ENCODE assay signal across 8 mouse cellular contexts in the genomic region with DNA sequence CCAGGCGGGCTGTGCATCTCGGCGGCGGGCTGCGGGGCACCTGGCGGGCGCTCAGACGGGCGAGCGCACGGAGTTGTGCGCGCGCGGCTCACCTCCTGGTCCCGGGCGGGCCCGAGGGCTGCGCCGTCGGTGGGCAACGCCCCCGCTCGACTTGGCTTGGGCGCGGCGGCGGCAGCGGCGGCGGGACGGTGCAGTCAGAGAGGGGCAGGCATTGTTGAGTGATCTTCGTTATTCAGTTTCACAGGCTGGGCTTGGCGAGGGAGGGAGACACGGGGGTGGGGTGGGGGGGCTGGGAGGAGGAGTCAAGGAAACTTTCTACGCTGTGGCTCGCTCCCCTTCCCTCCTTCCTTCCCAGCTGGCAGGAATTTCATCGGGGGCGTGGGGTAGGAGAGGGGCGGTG. TPM values are rescaled to one million over a fixed set of nuclear protein-coding genes. Genes with fewer than 3 reads are reported as not detected.
A peak's percentile ranks its signal among the peaks of the same experiment; 100 is the strongest.
DNase-seq lines count a peak whose midpoint lies in the region; ATAC-seq and TF ChIP-seq lines count a peak whose summit lies in the region.

A gene (minus strand): TSS at position 153 of the 400 bp plus-strand sequence.

- H3K4me2 ChIP-seq in liver, embryonic 14.5 days (ENCODE audit: low read depth), result peak within 1 kb of the TSS; percentile 11; the same call in 1 of the 2 replicates
- H3K4me2 ChIP-seq in stomach, embryonic 16.5 days (ENCODE audit: low read depth, low read length), result peak within 1 kb of the TSS; percentile 67

- ATAC-seq in liver, embryonic 14.5 days (ENCODE audit: insufficient read depth), result no peak
- ATAC-seq in stomach, embryonic 16.5 days (ENCODE audit: insufficient read depth, low FRiP score), result peak; percentile 48; the same call in 1 of the 2 replicates

- no peak within 1 kb of the TSS for H3K27ac ChIP-seq in liver, embryonic 14.5 days
- H3K27ac ChIP-seq in stomach, embryonic 16.5 days (ENCODE audit: low read length), result no peak within 1 kb of the TSS

- no peaks in the 10 kb centered on the region for H3K36me3 ChIP-seq in liver, embryonic 14.5 days (replicated peaks; ENCODE audit: control insufficient read depth, insufficient read depth, low read depth)
- H3K36me3 ChIP-seq in stomach, embryonic 16.5 days (ENCODE audit: control insufficient read depth, insufficient read depth, low read length), result no peaks in the 10 kb centered on the region

- H3K4me1 ChIP-seq in liver, embryonic 14.5 days (replicated peaks; ENCODE audit: control insufficient read depth in 2 of 2, insufficient read depth in 2 of 2, low read length in 1 of 2), result no peaks in the 10 kb centered on the region
- H3K4me1 ChIP-seq in stomach, embryonic 16.5 days (ENCODE audit: control insufficient read depth, insufficient read depth, low read length), result peaks cover 6% of the 10 kb centered on the region

- H3K27me3 ChIP-seq in liver, embryonic 14.5 days (ENCODE audit: control insufficient read depth, insufficient read depth, low read length), result peaks cover 31% of the 10 kb centered on the region
- peaks cover 27% of the 10 kb centered on the region for H3K27me3 ChIP-seq in stomach, embryonic 16.5 days (ENCODE audit: control insufficient read depth, insufficient read depth, low read length)

- TF ChIP-seq EP300 in liver, embryonic 14.5 days (IDR thresholded peaks at IDR 0.05; ENCODE audit: low read depth), result no peak

- TF ChIP-seq CTCF in liver, embryonic 14.5 days (IDR thresholded peaks at IDR 0.05; ENCODE audit: low read depth), result no peak

- H3K4me3 ChIP-seq in liver, embryonic 14.5 days (ENCODE audit: insufficient read depth in 1 of 2, low read depth in 2 of 2, low read length in 2 of 2), result no peak within 1 kb of the TSS
- peak within 1 kb of the TSS; percentile 46 for H3K4me3 ChIP-seq in stomach, embryonic 16.5 days (replicated peaks; ENCODE audit: low read length)

- 1% methylated on average over 40 of the region's 40 CpGs for WGBS in liver, embryonic 14.5 days (ENCODE audit: insufficient replicate concordance)
- WGBS in stomach, embryonic 16.5 days, result under 1% methylated on average over 40 of the region's 40 CpGs

- no peak for DNase-seq in frontal cortex, adult 2 months (ENCODE audit: extremely low spot score in 1 of 2, low spot score in 1 of 2)
- DNase-seq in frontal cortex, postnatal 14 days (ENCODE audit: low spot score in 2 of 2), result no peak
- DNase-seq in R1 (ENCODE audit: low read depth, low spot score), result peak; percentile 73
- DNase-seq in heart, postnatal 10 days, result peak; percentile 42 to 44
- DNase-seq in liver, embryonic 14.5 days (ENCODE audit: low read depth in 3 of 3, low spot score in 3 of 3), result no peak
- no peak for DNase-seq in left cerebral cortex, adult 8-10 months (ENCODE audit: low spot score in 2 of 2)
- DNase-seq in right cerebral cortex, postnatal 4 days, result no peak

- intact Hi-C loops in heart, postnatal 10 days (cut with DNase I), result no loop called here

- H3K9ac ChIP-seq in liver, embryonic 14.5 days (replicated peaks), result no peak within 1 kb of the TSS
- peak within 1 kb of the TSS; percentile 60; the same call in 1 of the 2 replicates for H3K9ac ChIP-seq in stomach, embryonic 16.5 days (ENCODE audit: low read length)

- H3K9me3 ChIP-seq in liver, embryonic 14.5 days (ENCODE audit: control insufficient read depth, low read length), result no peaks in the 10 kb centered on the region
- no peaks in the 10 kb centered on the region for H3K9me3 ChIP-seq in stomach, embryonic 16.5 days (replicated peaks; ENCODE audit: control insufficient read depth, low read length)

RNA-seq across cellular contexts. Expression of the gene that starts here (rescaled TPM):
- 19.1 and 21.3 TPM in 2 replicates for polyA plus RNA-seq in frontal cortex, adult 2 months (2012; rRNA removed)
- total RNA-seq in heart, postnatal 10 days (2021), result 10 to 100 TPM; 12.3 to 17.4 TPM
- 0.02 TPM in 2 replicates for polyA plus RNA-seq in liver, embryonic 14.5 days (2012; rRNA removed)
- 0.05 and 0.08 TPM in 2 replicates for polyA plus RNA-seq in liver, embryonic 14.5 days (2014; fragmentation: Nextera tagmentation; extraction: Ambion mirVana)
- 1.1 and 1.2 TPM in 2 replicates for polyA plus RNA-seq in stomach, embryonic 16.5 days (2015; fragmentation: Nextera tagmentation; extraction: Ambion mirVana)
- 1 to 10 TPM; 1.2 to 2.4 (median 1.7) TPM for total RNA-seq in left cerebral cortex, adult 8-10 months (2022)

Comparison
In these comparisons a context has a peak if more than half of its experiments do, and no peak if none do; other contexts are left out.
1. DNase-seq: peak in R1 (single experiment) and heart, postnatal 10 days (2 of 2); none in frontal cortex, adult 2 months (0 of 2), frontal cortex, postnatal 14 days (0 of 2), liver, embryonic 14.5 days (0 of 3), left cerebral cortex, adult 8-10 months (0 of 2) and right cerebral cortex, postnatal 4 days (single experiment).